Mouse (Mus musculus): ENCODE results near the gene Kif17. TPM values are rescaled to one million over a fixed set of nuclear protein-coding genes. Genes with fewer than 3 reads are reported as not detected.
A peak's percentile ranks its signal among the peaks of the same experiment; 100 is the strongest.

Gene Kif17
- polyA plus RNA-seq, 1 experiment from 2014 or later: 0.99 TPM

DNA sequence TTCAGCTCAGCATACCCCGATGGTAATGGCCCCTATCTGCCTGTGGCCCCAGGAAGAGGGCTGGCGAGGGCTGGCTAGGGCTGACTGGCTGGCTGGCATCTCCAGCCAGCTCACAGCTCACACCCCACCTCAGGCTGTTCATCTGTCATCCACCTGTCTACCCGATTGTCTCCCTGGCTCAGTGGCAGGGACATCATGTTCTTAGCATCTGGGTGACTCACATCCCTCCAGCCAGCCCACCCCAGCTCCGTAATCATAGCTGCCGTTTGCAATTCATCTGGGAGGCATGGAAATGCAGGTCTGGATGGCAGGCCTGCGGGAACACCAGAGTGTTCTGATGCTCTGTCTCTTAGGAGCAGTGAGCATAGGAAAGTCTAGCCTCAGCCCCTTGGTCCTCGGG, 28.1 kb downstream of the Kif17 start:
- H3K36me3 ChIP-seq (ENCODE audit: control insufficient read depth, insufficient read depth, low read length): no peaks in the 10 kb centered on the region
- H3K4me1 ChIP-seq (ENCODE audit: control insufficient read depth, insufficient read depth, low read length): no peaks in the 10 kb centered on the region
- H3K9ac ChIP-seq (ENCODE audit: low read depth, low read length): no peak overlapping the region
- no peak overlapping the region for H3K27ac ChIP-seq (ENCODE audit: low read depth, low read length)
- no peak overlapping the region for H3K4me3 ChIP-seq (ENCODE audit: low read length)
- no peak overlapping the region for H3K4me2 ChIP-seq (replicated peaks; ENCODE audit: low read depth, low read length)
- ATAC-seq (ENCODE audit: low FRiP score, low TSS enrichment): no peak
- no peaks in the 10 kb centered on the region for H3K27me3 ChIP-seq (ENCODE audit: control insufficient read depth, insufficient read depth, low read length)
- 70% methylated on average over 7 of the region's 7 CpGs for WGBS
- H3K9me3 ChIP-seq (ENCODE audit: control insufficient read depth, low read length): no peaks in the 10 kb centered on the region

DNA sequence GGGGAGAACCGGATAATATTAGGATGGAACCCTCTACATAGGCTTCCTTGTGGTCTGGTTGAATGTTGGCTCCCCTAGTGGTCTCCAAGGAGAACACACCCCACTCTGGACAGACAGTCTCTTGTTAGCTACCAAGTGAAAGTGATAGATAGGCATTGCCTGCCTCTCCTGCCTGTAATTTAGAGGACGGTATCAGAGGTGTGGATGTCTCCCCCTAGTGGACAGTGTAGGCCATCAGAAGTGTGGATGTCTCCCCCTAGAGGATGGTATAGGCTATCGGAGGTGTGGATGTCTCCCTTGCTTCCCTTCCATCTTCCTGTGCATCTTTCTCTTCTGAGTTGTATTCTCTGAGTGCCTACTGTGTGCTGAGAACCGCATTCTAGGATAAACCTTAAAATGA, 32.6 kb downstream of the Kif17 start:
- Histone ChIP-seq H3K4me3 (ENCODE audit: low read length) (no peak overlapping the region), H3K4me2 (replicated peaks; ENCODE audit: low read depth, low read length) (no peak overlapping the region), H3K36me3 (ENCODE audit: control insufficient read depth, insufficient read depth, low read length) (no peaks in the 10 kb centered on the region), H3K4me1 (ENCODE audit: control insufficient read depth, insufficient read depth, low read length) (no peaks in the 10 kb centered on the region), H3K27me3 (ENCODE audit: control insufficient read depth, insufficient read depth, low read length) (no peaks in the 10 kb centered on the region), H3K27ac (ENCODE audit: low read depth, low read length) (no peak overlapping the region), H3K9me3 (ENCODE audit: control insufficient read depth, low read length) (no peaks in the 10 kb centered on the region), H3K9ac (ENCODE audit: low read depth, low read length) (no peak overlapping the region)
- peak; percentile 80 for ATAC-seq (ENCODE audit: low FRiP score, low TSS enrichment)
- WGBS: 21% methylated on average over 4 of the region's 4 CpGs

DNA sequence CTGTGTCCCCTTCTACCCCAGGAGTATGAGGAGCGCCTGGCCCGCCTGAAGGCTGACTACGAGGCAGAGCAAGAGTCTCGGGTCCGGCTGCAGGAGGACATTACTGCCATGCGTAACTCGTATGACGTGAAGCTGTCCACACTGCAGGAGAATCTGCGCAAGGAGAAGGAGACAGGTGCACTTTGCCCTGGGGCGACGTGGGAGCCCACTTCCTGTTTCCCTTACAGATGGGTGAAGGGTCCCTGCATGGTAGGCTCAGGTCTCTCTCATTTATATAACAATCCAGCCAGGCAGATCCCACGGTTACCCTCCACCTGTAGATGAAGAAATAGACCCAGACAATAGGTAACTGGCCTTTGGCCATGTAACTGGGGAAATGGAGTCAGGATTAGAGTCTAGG, 36.2 kb downstream of the Kif17 start:
- no peak overlapping the region for H3K27ac ChIP-seq (ENCODE audit: low read depth, low read length)
- no peaks in the 10 kb centered on the region for H3K4me1 ChIP-seq (ENCODE audit: control insufficient read depth, insufficient read depth, low read length)
- no peaks in the 10 kb centered on the region for H3K36me3 ChIP-seq (ENCODE audit: control insufficient read depth, insufficient read depth, low read length)
- 80% methylated on average over 12 of the region's 12 CpGs for WGBS
- H3K9me3 ChIP-seq (ENCODE audit: control insufficient read depth, low read length): no peaks in the 10 kb centered on the region
- no peak overlapping the region for H3K4me2 ChIP-seq (replicated peaks; ENCODE audit: low read depth, low read length)
- H3K27me3 ChIP-seq (ENCODE audit: control insufficient read depth, insufficient read depth, low read length): no peaks in the 10 kb centered on the region
- no peak overlapping the region for H3K4me3 ChIP-seq (ENCODE audit: low read length)
- H3K9ac ChIP-seq (ENCODE audit: low read depth, low read length): no peak overlapping the region
- ATAC-seq (ENCODE audit: low FRiP score, low TSS enrichment): no peak

DNA sequence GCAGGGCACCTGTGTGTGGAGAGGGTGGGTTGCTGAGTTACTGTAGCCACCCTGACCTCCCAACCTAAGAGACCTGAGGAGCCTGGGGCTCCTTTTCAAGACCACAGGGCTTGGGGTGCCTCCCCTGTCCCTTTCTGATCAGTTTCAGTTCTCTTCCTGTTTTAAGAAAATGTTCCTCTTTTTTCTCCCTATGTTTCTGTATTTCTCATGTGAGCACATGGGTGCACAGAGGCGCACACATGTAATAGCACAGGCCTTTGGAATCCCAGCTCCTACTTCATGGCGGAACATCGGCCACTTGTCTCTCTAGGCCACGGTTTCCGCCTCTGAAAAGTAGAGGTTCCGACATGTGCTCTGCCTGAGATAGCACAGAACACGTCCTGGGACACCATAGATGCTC, 38.5 kb downstream of the Kif17 start:
- Histone ChIP-seq H3K4me1 (ENCODE audit: control insufficient read depth, insufficient read depth, low read length) (no peaks in the 10 kb centered on the region), H3K36me3 (ENCODE audit: control insufficient read depth, insufficient read depth, low read length) (no peaks in the 10 kb centered on the region), H3K4me3 (ENCODE audit: low read length) (no peak overlapping the region), H3K27ac (ENCODE audit: low read depth, low read length) (no peak overlapping the region), H3K4me2 (replicated peaks; ENCODE audit: low read depth, low read length) (no peak overlapping the region), H3K27me3 (ENCODE audit: control insufficient read depth, insufficient read depth, low read length) (no peaks in the 10 kb centered on the region), H3K9me3 (ENCODE audit: control insufficient read depth, low read length) (no peaks in the 10 kb centered on the region), H3K9ac (ENCODE audit: low read depth, low read length) (no peak overlapping the region)
- no peak for ATAC-seq (ENCODE audit: low FRiP score, low TSS enrichment)
- 88% methylated on average over 7 of the region's 7 CpGs for WGBS

DNA sequence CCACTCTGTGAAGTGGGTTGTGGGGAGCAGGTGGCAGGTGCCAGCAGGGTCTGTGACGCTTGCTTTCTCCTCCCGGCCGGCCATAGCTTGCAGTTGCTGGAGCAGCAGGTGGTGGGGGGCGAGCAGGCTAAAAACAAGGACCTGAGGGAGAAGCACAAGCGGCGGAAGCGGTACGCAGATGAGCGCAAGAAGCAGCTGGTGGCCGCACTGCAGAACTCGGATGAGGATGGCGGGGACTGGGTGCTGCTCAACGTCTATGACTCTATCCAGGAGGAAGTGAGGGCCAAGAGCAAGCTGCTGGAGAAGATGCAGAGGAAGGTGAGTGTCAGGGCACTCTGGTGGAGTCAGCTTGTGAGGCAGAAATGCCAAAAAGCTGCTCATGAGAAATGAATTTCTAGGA, 41.8 kb downstream of the Kif17 start:
- Histone ChIP-seq H3K4me1 (ENCODE audit: control insufficient read depth, insufficient read depth, low read length) (no peaks in the 10 kb centered on the region), H3K27ac (ENCODE audit: low read depth, low read length) (0 out of 2 replicates have a peak overlapping the region, but pooled peaks have one; percentile 18), H3K4me3 (ENCODE audit: low read length) (no peak overlapping the region), H3K4me2 (replicated peaks; ENCODE audit: low read depth, low read length) (no peak overlapping the region), H3K36me3 (ENCODE audit: control insufficient read depth, insufficient read depth, low read length) (no peaks in the 10 kb centered on the region), H3K9ac (ENCODE audit: low read depth, low read length) (no peak overlapping the region), H3K9me3 (ENCODE audit: control insufficient read depth, low read length) (no peaks in the 10 kb centered on the region), H3K27me3 (ENCODE audit: control insufficient read depth, insufficient read depth, low read length) (no peaks in the 10 kb centered on the region)
- no peak for ATAC-seq (ENCODE audit: low FRiP score, low TSS enrichment)
- WGBS: 85% methylated on average over 13 of the region's 13 CpGs

DNA sequence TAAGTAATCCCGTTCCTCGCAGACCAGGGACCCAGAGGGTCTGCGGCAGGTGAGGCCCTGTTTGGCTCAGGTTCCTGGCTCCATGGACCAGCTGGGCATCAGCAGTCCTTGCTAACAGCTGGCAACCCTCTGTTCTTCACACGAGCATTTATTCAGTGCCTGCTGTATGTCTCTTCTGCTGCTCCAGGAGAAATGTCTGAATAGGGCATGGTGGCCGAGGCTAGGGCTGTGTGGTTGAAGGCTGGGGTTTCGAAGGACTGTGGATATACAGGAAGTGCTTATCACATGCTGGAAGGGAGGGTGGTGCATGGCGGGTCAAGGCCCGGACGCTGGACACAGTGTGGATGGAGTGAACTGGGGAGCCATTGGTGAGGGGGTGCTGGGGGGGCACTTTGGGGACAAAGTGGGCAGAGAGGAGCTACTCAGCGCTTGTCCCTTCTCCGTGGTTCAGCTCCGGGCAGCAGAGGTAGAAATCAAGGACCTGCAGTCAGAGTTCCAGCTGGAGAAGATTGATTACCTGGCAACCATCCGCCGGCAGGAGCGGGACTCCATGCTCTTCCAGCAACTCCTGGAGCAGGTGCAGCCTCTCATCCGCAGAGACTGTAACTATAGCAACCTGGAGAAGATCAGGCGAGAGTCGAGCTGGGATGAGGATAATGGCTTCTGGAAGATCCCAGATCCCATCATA, 43.2 kb downstream of the Kif17 start:
- Histone ChIP-seq H3K9ac (ENCODE audit: low read depth, low read length) (no peak overlapping the region), H3K4me3 (ENCODE audit: low read length) (no peak overlapping the region), H3K27ac (ENCODE audit: low read depth, low read length) (no peak overlapping the region), H3K27me3 (ENCODE audit: control insufficient read depth, insufficient read depth, low read length) (no peaks in the 10 kb centered on the region), H3K4me1 (ENCODE audit: control insufficient read depth, insufficient read depth, low read length) (no peaks in the 10 kb centered on the region), H3K36me3 (ENCODE audit: control insufficient read depth, insufficient read depth, low read length) (no peaks in the 10 kb centered on the region), H3K4me2 (replicated peaks; ENCODE audit: low read depth, low read length) (no peak overlapping the region), H3K9me3 (ENCODE audit: control insufficient read depth, low read length) (no peaks in the 10 kb centered on the region)
- no peak for ATAC-seq (ENCODE audit: low FRiP score, low TSS enrichment)
- WGBS: 76% methylated on average over 18 of the region's 18 CpGs

DNA sequence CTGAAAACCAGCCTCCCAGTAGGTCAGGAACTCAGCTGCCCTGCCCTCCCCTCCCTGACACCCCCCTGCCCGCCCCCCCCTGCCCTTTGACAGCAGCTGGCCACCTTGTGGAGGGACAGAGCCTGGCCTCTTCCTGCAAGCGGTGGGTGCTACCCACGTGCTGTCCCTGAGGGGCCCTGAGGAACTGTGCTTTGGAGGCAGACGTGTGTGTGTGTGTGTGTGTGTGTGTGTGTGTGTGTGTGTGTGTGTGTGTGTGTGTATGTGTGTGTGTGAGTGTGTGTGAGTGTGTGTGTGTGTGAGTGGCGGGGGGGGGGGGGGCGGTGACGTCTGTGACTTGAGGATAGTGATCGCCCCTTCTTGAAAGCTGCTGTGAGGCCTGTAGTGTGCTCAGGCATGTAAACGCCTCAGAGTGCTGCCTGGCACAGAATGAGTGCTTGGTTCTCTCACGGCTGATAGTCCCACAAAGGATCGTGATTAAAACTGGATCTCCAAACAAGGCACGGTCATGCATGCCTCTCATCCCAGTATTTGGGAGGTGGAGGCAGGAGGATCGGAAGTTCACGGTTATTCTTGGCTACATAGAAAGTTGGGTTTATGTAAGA, 43.8 kb downstream of the Kif17 start:
- Histone ChIP-seq H3K9me3 (ENCODE audit: control insufficient read depth, low read length) (no peaks in the 10 kb centered on the region), H3K4me2 (replicated peaks; ENCODE audit: low read depth, low read length) (no peak overlapping the region), H3K27ac (ENCODE audit: low read depth, low read length) (no peak overlapping the region), H3K4me1 (ENCODE audit: control insufficient read depth, insufficient read depth, low read length) (no peaks in the 10 kb centered on the region), H3K27me3 (ENCODE audit: control insufficient read depth, insufficient read depth, low read length) (no peaks in the 10 kb centered on the region), H3K4me3 (ENCODE audit: low read length) (no peak overlapping the region), H3K36me3 (ENCODE audit: control insufficient read depth, insufficient read depth, low read length) (no peaks in the 10 kb centered on the region), H3K9ac (ENCODE audit: low read depth, low read length) (no peak overlapping the region)
- ATAC-seq (ENCODE audit: low FRiP score, low TSS enrichment): no peak
- 81% methylated on average over 11 of the region's 14 CpGs for WGBS

DNA sequence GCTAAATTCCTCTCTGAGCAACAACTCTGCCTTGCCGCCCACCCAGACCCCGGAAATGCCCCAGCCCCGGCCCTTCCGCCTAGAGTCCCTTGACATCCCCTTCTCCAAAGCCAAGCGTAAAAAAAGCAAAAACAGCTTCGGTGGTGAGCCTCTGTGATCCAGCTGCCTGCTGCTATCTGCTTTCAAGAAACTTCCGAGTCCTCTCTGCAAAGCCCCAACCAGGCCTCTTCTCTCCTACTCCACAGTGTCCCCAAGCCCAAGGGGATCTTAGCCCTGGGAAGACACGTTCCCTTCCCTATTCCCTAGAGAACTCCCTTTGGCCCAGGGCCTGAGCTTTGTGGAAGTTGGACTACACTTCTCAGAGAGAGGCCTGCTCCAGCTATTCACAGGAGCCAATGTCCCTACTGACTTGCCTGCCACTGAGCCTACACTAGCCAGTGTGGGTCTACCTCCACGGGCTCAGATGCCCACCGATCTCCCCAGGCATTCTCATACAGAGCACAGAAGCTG, 51.1 kb downstream of the Kif17 start:
- H3K9me3 ChIP-seq (ENCODE audit: control insufficient read depth, low read length): no peaks in the 10 kb centered on the region
- no peak overlapping the region for H3K4me2 ChIP-seq (replicated peaks; ENCODE audit: low read depth, low read length)
- no peak overlapping the region for H3K27ac ChIP-seq (ENCODE audit: low read depth, low read length)
- H3K27me3 ChIP-seq (ENCODE audit: control insufficient read depth, insufficient read depth, low read length): no peaks in the 10 kb centered on the region
- WGBS: 86% methylated on average over 10 of the region's 10 CpGs
- ATAC-seq (ENCODE audit: low FRiP score, low TSS enrichment): no peak
- no peak overlapping the region for H3K9ac ChIP-seq (ENCODE audit: low read depth, low read length)
- no peaks in the 10 kb centered on the region for H3K36me3 ChIP-seq (ENCODE audit: control insufficient read depth, insufficient read depth, low read length)
- H3K4me1 ChIP-seq (ENCODE audit: control insufficient read depth, insufficient read depth, low read length): peaks cover 21% of the 10 kb centered on the region
- no peak overlapping the region for H3K4me3 ChIP-seq (ENCODE audit: low read length)

DNA sequence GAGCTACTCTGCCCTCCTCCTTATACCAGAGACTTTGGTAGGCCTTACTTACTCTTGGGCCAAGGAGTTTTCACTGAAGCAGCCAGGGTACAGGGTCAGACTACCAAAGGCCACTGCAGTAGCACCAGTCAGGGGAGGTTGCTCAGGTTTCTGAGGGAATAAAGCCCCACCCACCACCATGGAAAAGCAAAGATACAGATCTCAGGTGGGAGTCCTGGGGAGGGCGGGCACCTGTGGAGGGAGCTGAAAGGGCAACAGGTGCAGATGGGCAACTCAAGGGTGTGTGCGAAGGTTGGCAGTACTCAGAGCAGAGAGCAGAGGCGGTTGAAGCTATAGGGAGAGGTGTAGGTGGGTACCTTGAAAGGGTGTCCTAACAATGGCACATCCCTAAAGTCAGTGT, 52.8 kb downstream of the Kif17 start:
- H3K4me3 ChIP-seq (ENCODE audit: low read length): no peak overlapping the region
- H3K9ac ChIP-seq (ENCODE audit: low read depth, low read length): no peak overlapping the region; the same call in 1 of the 2 replicates
- no peak for ATAC-seq (ENCODE audit: low FRiP score, low TSS enrichment)
- H3K36me3 ChIP-seq (ENCODE audit: control insufficient read depth, insufficient read depth, low read length): peaks cover 15% of the 10 kb centered on the region; the same call in 1 of the 2 replicates
- 90% methylated on average over 3 of the region's 3 CpGs for whole genome bisulfite sequencing
- H3K27me3 ChIP-seq (ENCODE audit: control insufficient read depth, insufficient read depth, low read length): no peaks in the 10 kb centered on the region
- H3K4me1 ChIP-seq (ENCODE audit: control insufficient read depth, insufficient read depth, low read length): peaks cover 21% of the 10 kb centered on the region
- no peak overlapping the region for H3K4me2 ChIP-seq (replicated peaks; ENCODE audit: low read depth, low read length)
- H3K9me3 ChIP-seq (ENCODE audit: control insufficient read depth, low read length): no peaks in the 10 kb centered on the region
- H3K27ac ChIP-seq (ENCODE audit: low read depth, low read length): no peak overlapping the region
